Mouse (Mus musculus) hindbrain, postnatal 0 days (tissue): ENCODE measurements around the gene Rufy3. TPM values are rescaled to one million over a fixed set of nuclear protein-coding genes. Genes with fewer than 3 reads are reported as not detected.

Experiments used
- ATAC-seq: fragments of 200-750 bp; cut with Nextera tagmentation; 2 replicates; pipeline ENCODE4 v1.8.0; 2017; ENCODE audit warnings: mild to moderate bottlenecking, moderate TSS enrichment, moderate library complexity
- DNase-seq: peaks from one replicate; pipeline ENCODE4 v3.0.0-alpha.2; 2015; ENCODE audit warnings: low spot score
- H3K27ac ChIP-seq: fragments of 300-500 bp; sonication (generic); 2 replicates; pipeline ENCODE4 v1.5.1; 2014; ENCODE audit warnings: mild to moderate bottlenecking
- H3K27me3 ChIP-seq: fragments of 300-500 bp; sonication (generic); 2 replicates; pipeline ENCODE4 v1.6.1; 2014; ENCODE audit warnings: low read length, mixed read lengths; ENCODE audit not compliant: insufficient read depth
- H3K36me3 ChIP-seq: fragments of 300-500 bp; sonication (generic); 2 replicates; pipeline ENCODE4 v1.6.1; 2014; ENCODE audit warnings: low read length, mixed read lengths; ENCODE audit not compliant: insufficient read depth
- H3K4me1 ChIP-seq: fragments of 300-500 bp; sonication (generic); 2 replicates; pipeline ENCODE4 v1.6.1; 2014; ENCODE audit warnings: antibody characterized with exemption, low read length, mixed read lengths; ENCODE audit not compliant: insufficient read depth
- H3K4me2 ChIP-seq: fragments of 300-500 bp; sonication (generic); 2 replicates; pipeline ENCODE4 v1.6.1; 2014; ENCODE audit warnings: low read depth, mild to moderate bottlenecking, low read length, moderate library complexity, mixed read lengths
- H3K4me3 ChIP-seq: fragments of 300-500 bp; sonication (generic); 2 replicates; pipeline ENCODE4 v1.5.1; 2014; ENCODE audit warnings: low read length
- H3K9ac ChIP-seq: fragments of 300-500 bp; sonication (generic); replicated peaks from 2 replicates; pipeline ENCODE4 v1.6.1; 2014; ENCODE audit warnings: mild to moderate bottlenecking, low read length, moderate library complexity, mixed read lengths
- H3K9me3 ChIP-seq: fragments of 300-500 bp; sonication (generic); 2 replicates; pipeline ENCODE4 v1.6.1; 2016; ENCODE audit warnings: low read length, mixed read lengths
- CTCF ChIP-seq: IDR thresholded peaks from 2 replicates; pipeline ENCODE4 v1.5.1; 2016; ENCODE audit warnings: antibody characterized with exemption, control low read depth, low read depth
- WGBS: fragments of 180-500 bp; shearing (Covaris S2); extraction: QIAGEN DNeasy Blood & Tissue Kit; methylation state at CpG from one replicate; pipeline ENCODE4 v1.1.7; 2014; 5-methylcytosine and 5-hydroxymethylcytosine counted together
- polyA plus RNA-seq: library from polyadenylated mRNA; unstranded; fragments of >200 nt; fragmentation: Nextera tagmentation; extraction: Ambion mirVana; gene quantifications from 2 replicates; pipeline ENCODE4 v1.2.1, GENCODE M21; 2015
- total RNA-seq: library from RNA; depleted of rRNA; stranded (reverse); fragments of >200 nt; gene quantifications from 2 replicates; pipeline ENCODE4 v1.2.3, GENCODE M21; 2014

The Rufy3 gene
- total and polyA plus RNA-seq, 2 experiments from 2014 or later, result 169 to 210 TPM

DNA sequence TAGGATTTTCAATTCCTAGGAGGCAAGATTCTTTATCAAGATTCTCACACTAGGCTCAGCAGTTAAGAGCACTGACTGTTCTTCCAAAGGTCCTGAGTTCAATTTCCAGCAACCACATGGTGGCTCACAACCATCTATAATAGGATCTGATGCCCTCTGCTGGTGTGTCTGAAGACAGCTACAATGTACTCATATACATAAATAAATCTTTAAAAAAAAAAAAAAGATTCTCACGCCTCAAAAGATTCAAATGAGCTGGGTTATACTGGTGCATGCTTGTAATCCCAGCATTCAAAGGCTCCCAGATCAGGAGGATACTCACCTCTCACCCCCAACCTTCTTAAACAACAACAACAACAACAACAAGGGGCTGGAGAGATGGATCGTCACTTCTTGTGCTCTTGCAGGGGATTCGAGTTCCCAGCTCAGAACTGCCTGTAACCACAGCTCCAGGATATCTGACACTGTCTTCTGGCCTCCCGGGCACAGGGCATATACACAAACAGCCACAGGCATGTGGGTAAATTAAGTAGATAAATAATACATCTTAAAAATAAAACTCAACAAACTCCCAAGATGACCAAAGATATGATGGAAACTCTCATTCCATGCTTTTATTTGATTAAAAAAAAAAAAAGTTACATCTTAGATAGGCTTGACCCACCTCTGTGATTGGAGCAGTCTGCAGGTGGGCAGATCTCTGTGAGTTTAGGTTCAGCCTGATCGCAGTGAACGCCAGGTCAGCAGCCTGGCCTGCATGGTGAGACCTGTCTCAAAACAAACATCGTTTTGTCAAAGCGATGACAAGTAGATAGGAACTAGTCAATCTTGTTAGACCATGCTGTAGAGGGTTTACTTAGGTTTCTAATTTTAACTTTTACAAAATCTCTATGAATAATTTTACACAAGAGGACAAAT, 1.7 kb upstream of the Rufy3 start:
- Histone ChIP-seq H3K36me3 (no peaks in the 10 kb centered on the region), H3K9ac (no peak overlapping the region), H3K4me1 (peaks cover 4% of the 10 kb centered on the region; the same call in 1 of the 2 replicates), H3K9me3 (no peaks in the 10 kb centered on the region), H3K4me3 (no peak overlapping the region), H3K4me2 (no peak overlapping the region; the same call in 1 of the 2 replicates), H3K27me3 (no peaks in the 10 kb centered on the region), H3K27ac (no peak overlapping the region)
- WGBS, result 78% methylated on average over 8 of the region's 8 CpGs
- peak; percentile 19; the same call in 1 of the 2 replicates for TF ChIP-seq CTCF
- DNase-seq, result no peak
- no peak for ATAC-seq

DNA sequence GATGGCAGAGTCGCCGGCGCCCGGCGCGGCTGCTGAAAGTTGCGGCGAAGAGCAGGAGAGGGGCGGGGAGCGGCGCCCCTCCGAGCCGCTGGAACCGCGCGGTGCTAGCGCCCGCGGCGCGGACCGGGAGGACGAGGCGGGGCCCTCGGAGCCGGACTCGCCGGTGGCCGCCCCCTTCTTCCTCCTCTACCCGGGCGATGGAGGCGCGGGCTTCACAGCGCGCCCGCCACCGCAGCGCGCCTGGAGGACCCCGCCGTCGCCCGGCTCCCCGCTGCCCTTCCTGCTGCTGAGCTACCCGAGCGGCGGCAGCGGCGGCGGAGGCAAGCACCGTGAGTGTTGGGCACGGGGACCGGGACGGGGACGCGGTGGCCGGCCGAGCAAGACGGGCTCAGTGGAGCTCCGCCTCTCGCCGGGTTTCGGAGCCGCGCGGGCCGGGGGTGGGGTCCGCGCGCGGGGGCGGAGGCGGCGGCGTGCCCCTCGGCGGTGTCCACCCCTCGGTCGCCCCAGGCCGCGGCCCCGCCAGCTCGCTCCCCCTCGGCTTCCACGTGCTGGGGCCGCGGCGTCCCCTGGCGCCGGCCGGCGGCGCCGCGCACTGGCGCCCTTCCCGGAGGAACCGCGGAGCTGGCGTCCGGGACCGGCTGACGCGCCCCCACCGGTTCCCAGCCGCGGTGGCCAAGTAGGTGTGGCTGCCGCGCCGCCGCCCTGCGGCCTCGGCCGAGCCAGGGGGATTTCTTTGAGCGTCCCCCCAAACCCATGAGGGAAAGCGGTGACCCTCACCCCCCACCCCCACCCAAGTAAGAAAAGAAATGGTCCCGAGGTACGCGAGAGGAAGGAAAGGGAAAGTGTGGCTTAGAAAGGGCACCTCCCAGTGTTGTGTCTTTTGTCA, 551 bp downstream of the Rufy3 start:
- Histone ChIP-seq H3K4me3 (peak overlapping the region; percentile 89), H3K4me2 (peak overlapping the region; percentile 75), H3K9ac (peak overlapping the region; percentile 89), H3K27me3 (no peaks in the 10 kb centered on the region), H3K4me1 (peaks cover 4% of the 10 kb centered on the region; the same call in 1 of the 2 replicates), H3K9me3 (no peaks in the 10 kb centered on the region), H3K36me3 (no peaks in the 10 kb centered on the region), H3K27ac (peak overlapping the region; percentile 85)
- TF ChIP-seq CTCF, result no peak
- ATAC-seq (peak; percentile 77), DNase-seq (peak; percentile 68)
- 3% methylated on average over 58 of the region's 119 CpGs for WGBS

DNA sequence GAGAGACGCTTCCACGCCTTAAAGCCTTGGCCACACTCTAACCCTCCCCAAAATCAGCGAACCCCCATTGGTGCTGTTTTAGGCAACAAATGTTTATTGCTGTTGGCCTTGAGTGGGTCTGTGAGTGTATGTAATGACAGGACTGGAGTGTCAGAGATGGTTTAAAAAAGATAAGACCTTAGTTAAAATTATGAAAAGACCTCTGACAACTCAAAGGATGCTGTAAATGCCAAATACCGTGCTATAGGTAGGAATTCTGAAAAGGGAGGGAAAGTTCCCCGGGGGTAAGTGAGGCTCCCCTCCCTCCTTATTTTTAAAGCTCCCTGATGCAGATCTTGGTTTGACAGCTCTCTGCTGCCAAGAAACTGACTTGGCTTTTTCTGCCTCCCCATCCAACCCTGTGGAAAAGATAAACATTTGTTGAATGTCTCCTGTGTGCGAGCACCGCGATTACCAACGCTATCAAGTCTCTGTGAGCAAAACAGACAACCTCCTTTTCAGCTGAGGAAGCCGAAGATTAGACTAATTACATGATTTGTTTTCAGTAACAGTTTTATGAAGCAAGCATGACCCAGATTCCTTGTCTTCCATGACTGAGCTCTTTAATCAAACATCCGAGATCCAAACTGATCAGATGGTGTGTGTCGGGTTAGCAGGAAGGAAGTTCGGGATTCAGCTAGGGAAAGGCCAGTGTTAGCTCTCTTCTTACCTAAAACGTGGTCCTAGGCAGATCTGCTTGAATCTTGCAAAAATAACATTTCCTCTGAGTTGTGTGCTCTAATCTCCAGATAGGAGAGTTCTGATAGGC, 1.4 kb downstream of the Rufy3 start:
- 3% methylated on average over 14 of the region's 14 CpGs for WGBS
- peak overlapping the region; percentile 89 for H3K4me3 ChIP-seq
- peaks cover 4% of the 10 kb centered on the region; the same call in 1 of the 2 replicates for H3K4me1 ChIP-seq
- no peaks in the 10 kb centered on the region for H3K9me3 ChIP-seq
- peak overlapping the region; percentile 85 for H3K27ac ChIP-seq
- H3K27me3 ChIP-seq, result no peaks in the 10 kb centered on the region
- ATAC-seq (peak; percentile 36; the same call in 1 of the 2 replicates), DNase-seq (peak; percentile 40)
- H3K9ac ChIP-seq, result peak overlapping the region; percentile 89
- H3K4me2 ChIP-seq, result peak overlapping the region; percentile 75
- no peak for TF ChIP-seq CTCF
- H3K36me3 ChIP-seq, result no peaks in the 10 kb centered on the region

DNA sequence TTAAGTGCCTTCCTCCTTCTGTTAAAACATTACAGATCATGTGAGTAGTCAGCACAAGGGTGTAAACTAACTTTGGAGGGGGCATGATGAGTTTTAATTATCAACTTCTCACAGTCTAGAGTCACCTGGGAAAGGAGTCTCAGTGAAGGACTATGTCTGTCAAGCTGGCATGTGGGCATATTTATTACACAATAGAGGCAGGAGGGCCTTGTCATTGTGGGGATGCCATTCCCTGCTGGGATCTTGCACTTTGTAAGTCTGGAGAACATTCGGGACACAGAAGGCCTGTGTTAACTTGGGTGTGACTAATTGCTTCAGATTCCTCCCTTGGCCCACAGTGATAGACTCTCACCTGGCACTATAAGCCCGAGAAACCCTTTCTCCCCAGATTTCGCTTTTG, 4.7 kb downstream of the Rufy3 start:
- WGBS, result 62% methylated on average over 3 of the region's 3 CpGs
- H3K4me1 ChIP-seq, result no peaks in the 10 kb centered on the region
- DNase-seq, result no peak
- H3K9ac ChIP-seq, result no peak overlapping the region
- no peak overlapping the region for H3K4me3 ChIP-seq
- no peak overlapping the region for H3K27ac ChIP-seq
- H3K4me2 ChIP-seq, result no peak overlapping the region
- no peaks in the 10 kb centered on the region for H3K27me3 ChIP-seq
- H3K36me3 ChIP-seq, result no peaks in the 10 kb centered on the region
- no peaks in the 10 kb centered on the region for H3K9me3 ChIP-seq
- ATAC-seq, result no peak
- no peak for TF ChIP-seq CTCF

DNA sequence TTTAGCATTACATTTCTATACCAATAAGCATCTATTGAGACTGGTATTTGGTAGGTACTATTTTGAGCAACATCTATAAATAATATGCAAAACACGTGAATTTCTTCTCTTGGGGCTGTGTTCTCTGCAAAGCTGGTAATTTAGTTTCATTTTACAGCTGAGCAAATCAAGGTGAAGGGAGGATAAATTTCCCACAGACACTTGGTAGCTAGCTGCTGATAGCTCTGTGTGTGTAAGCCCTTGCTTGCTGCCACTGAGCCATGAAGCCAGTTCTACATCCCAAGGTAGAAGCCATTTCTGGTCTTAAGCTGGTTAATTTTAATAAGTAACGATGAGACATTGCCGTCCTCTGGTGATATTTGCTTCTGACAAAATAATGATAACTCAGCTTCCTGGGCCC, 10.0 kb downstream of the Rufy3 start:
- TF ChIP-seq CTCF, result no peak
- Histone ChIP-seq H3K36me3 (no peaks in the 10 kb centered on the region), H3K9ac (no peak overlapping the region), H3K4me2 (no peak overlapping the region), H3K27me3 (no peaks in the 10 kb centered on the region), H3K27ac (no peak overlapping the region), H3K4me1 (no peaks in the 10 kb centered on the region), H3K9me3 (no peaks in the 10 kb centered on the region), H3K4me3 (no peak overlapping the region)
- WGBS, result 82% methylated on average over 3 of the region's 3 CpGs
- no peak for ATAC-seq
- DNase-seq, result no peak
